Mouse (Mus musculus): ENCODE measurements around the gene Rabgef1.

DNA sequence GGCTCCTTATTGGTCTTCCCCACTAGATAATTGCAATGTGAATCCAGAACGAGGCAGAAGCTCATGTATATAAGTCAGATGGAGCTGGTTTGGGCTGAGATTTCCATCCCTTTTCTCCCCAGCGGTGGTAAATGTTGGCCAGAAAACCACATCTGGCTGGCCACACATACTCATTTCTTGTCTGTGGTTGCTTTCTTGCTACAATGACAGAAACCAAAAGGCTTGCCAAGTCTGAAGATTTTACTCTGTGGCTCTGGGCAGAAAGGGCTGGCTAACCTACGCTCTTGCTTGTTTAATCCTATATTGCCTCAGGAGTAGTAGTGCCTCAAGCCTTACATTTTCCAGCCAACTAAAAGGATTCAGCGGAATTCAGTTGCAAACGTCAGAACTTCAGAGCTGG, 30.5 kb upstream of the Rabgef1 start:
- TF ChIP-seq POLR2A (IDR thresholded peaks at IDR 0.05; ENCODE audit: extremely low read depth, insufficient read depth, low read length): no peak
- no peak for TF ChIP-seq CTCF (IDR thresholded peaks at IDR 0.05; ENCODE audit: low read depth, low read length)
